Mouse (Mus musculus) adrenal gland, postnatal 14 days (tissue): Measurements from ENCODE around the gene Kif20b. TPM values are rescaled to one million over a fixed set of nuclear protein-coding genes. Genes with fewer than 3 reads are reported as not detected.
A peak's percentile ranks its signal among the peaks of the same experiment; 100 is the strongest.

Experiments
- DNase-seq: peaks from one replicate; pipeline ENCODE4 v3.0.0; 2021; ENCODE audit warnings: mixed read lengths
- microRNA-seq, 2 experiments: library from miRNA; unstranded; fragments of <30 nt; microRNA quantifications; one replicate each; pipeline ENCODE4 v1.2.0; 2021
- total RNA-seq: library from RNA; stranded (reverse); gene quantifications from 2 replicates; pipeline ENCODE4 v1.2.3, GENCODE M21; 2021

Gene Kif20b
- total RNA-seq, 1 experiment from 2014 or later: 8.2 TPM

DNA sequence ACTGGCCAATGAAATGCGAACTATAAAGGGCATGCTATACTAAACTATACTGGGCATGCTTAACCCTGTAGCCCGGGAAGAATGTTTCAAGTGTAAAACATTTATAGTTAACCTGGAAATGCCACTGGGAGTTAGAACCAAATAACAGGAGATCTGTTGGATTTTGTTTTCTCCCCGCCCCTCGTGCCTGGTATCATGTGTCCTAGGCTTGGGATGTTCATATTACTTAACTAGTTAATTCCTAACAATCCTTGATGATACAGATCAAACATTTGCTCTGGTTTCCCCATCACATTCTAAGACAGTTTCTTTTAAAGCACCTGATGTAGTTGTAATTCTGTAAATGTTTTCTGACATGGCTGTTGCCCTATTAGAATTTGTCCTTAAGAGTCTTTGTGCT, 2.1 kb upstream of the Kif20b start:
- DNase-seq: no peak

DNA sequence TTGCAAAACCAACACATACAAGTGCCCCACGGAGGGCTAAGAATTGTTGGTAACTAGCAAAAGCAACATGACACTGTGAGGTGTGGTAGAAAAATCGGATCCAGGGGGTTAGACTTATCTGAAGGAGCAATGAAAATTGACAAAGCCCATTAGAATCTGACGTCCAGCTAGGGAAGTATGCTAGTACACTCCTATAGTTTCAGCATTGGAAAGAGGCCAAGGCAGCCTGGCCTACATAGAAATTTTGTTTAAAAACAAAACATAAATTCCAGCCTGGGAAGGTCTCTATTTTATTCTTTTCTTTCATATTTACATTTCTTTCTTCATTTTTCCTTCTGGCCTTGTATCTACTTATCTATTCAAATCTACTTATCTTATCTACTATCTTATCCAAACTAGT, 1.6 kb upstream of the Kif20b start:
- no peak for DNase-seq

DNA sequence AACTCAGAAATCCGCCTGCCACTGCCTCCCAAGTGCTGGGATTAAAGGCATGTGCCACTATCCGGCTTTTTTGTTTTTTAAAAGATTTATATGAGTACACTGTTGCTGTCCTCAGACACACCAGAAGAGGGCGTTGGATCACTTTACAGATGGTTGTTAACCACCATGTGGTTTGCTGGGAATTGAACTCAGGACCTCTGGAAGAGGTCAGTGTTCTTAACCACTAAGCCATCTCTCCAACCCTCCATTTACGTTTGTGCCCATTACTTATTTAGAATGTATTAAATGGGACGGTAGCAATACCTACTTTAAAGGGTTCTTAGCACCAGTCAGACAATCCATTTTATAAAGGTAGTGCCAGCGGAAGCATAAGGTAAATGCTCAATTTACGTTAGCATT, 909 bp upstream of the Kif20b start:
- peak; percentile 23 for DNase-seq

DNA sequence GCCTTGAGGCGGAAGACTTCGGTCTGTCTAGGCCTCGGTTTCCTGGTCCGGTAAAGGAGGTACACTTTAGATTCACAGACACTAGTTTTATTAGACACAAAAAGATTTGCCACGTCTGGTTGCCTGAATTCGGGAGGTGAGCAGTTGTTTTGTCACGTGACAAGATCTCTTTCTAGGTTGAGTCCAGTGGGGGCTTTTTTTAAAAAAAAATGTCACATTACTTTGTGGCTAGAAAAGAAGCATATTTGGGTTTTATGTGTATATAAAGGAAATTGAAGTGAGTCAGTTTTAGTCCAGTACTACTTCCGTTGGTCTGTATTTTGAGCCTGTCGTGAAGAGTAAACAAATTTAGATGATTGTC, 422 bp downstream of the Kif20b start:
- DNase-seq: no peak

DNA sequence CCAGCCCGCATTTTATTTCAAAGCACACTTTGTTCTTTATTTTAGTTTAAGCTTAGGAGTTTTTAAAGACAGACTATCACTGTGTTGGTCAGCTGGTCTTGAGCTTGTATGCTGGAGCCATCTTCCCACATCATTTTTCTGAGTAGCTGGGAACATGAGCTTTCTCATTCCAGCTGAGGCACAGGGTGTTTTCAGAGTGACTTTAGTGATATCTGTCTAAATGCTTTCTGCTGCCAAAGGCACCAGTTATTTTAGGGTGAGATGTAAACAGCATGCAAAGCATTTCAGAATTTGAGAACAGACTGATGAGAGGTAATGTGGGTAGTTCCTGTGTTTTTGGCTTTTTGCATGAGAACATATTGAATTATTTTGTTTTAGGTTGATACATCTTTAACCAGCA, 25.0 kb downstream of the Kif20b start:
- no peak for DNase-seq

DNA sequence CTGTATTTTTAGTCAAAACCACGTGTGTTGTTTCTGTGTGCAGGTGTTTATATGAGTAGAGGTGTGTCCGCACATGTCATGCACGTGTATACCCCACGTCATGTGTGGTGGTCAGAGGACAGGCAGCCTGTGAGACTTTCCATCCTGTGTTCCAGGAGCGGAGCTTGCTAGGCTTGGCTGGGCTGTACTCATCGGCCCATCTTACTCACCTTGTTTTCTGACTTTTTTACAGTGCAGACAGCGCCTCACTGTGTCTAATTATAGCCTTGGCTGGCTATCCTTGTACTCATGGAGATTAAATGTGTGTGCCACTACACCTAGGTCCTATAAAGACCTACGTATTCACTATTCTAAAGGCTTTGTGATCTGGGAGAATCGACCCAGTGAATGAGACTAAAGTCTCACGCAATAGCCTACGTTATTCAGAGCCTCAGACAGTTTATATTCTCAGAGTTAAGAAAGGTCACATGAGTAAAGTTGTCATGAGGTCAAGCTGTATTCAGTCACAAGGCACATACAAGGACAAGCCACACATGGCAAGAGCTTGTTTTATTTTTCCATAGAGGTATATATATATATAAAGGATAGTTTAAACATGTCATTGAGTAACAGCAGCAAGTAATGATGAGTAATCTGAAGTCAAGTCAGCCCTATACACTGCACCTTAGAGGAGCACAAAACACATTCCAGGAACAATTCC, 31.8 kb downstream of the Kif20b start:
- DNase-seq: no peak

- DNase-seq: no peak
Observed at GRCm38 (mm10) chr19:34959369-34959768, 37.2 kb downstream of the Kif20b start.

DNA sequence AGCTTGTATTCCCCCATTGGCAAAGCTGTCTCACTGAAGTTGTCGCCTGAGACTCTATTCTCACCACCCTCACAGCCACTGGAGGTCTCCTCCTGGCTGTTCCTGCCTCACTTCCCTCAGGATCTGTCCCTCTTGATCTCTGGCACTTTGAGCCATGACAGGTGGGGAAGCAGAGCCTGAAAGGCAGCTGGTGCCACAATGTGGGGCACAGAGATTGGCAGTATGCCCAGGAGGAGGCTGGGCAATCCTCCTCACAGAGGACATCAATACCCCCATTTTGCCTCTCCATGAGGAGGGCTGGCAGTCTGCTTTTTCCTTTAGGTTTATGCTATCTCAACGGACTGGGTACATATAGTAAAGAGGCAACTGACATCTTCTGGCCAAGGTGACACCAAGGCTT, 62.6 kb downstream of the Kif20b start:
- no peak for DNase-seq

DNA sequence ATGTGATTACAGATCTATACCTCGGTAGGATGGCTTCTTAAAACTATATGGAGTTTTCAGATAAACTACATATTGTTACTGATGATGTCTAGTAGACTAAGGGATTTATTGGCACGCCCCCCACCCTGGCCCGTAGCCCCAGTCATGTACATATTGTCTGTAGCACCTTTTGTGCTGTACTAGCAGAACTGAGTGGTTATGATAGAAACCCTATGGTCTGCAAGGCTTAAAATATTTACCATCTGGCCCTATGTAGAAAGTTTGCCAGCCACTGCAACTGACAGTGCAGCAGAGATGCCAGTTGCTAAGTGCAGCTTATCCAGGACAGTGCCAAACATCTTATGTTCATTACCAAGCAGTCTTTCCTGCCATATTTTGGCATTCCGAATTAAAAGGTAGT, 68.3 kb downstream of the Kif20b start:
- no peak for DNase-seq

DNA sequence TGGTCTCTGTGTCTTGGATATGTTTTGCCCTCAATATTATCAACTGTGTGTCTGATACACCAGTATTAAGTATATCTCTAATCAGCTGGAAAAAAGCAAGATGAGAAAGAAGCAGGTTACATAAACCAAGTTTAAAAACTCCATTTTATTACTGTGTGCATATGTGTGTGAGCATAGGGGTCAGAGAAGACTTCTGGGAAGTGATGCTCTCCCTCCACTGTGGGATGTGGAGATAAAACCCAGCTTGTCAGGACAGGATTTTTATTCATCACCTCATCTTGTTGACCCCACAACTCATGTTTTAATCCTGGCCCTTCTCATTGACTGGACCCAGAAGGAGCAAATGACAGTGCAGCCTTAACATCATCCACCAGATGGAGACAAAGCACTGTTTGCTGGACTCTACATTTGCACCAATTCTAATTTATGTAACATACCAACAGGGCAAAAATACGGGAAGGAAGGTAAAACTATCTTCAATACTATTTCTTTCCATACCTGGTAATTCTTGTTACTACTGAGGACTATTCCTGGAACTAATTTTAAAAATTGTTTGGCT, 70.9 kb downstream of the Kif20b start:
- peak; percentile 47 for DNase-seq

DNA sequence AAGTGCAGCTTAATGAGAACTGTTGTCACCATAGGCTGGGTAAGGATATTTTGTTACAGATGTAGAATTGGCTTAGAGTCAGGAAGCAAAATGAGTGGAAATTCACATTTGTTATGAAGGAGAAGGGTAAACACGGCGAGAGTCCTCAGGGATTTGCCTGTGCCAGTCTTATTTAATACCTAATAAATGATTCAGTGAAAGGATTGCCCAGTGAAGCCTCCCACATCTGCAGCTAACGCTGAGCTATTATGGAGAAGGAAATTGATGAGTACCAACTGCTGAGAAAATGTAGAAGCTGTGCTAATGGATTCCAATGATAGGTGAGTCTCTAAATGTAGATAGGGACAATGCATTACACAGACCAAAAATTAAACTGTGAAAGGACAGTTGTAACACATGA, 92.9 kb downstream of the Kif20b start:
- no peak for DNase-seq

- DNase-seq: no peak
Observed at GRCm38 (mm10) chr19:35017474-35018208, 95.5 kb downstream of the Kif20b start.

- DNase-seq: no peak
Observed at GRCm38 (mm10) chr19:35018209-35018581, 96.0 kb downstream of the Kif20b start.

Small RNAs within 50 kb of the gene (microRNA-seq; reads per million reads assigned to microRNA genes)
- 0 reads per million in 2 experiments for gene Mir1950

Other genes with a start within 250 kb of the Kif20b start
- gene Slc16a12, start 175.1 kb upstream of the Kif20b start, total RNA-seq: 0.79 and 7.7 TPM in 2 replicates
- gene Pank1, start 42.9 kb upstream of the Kif20b start, total RNA-seq: 130 and 134 TPM in 2 replicates